Mouse (Mus musculus) MEL (cell line): ENCODE data around the gene Rlf. TPM values are rescaled to one million over a fixed set of nuclear protein-coding genes. Genes with fewer than 3 reads are reported as not detected.

ENCODE experiments used
- DNase-seq: peaks from one replicate; pipeline ENCODE4 v3.0.0; 2011; ENCODE audit warnings: low read depth, low spot score
- H3K27ac ChIP-seq: 2 replicates; pipeline ENCODE4 v1.5.1; 2012; ENCODE audit warnings: low read depth, mild to moderate bottlenecking, control low read depth, low read length, moderate library complexity; ENCODE audit not compliant: control insufficient read depth
- H3K27me3 ChIP-seq, 2 experiments: fragments of 150-350 bp in 1 of 2; sonication (generic) in 1 of 2; 2 replicates each; pipeline ENCODE4 v1.6.1; 2012; ENCODE audit warnings: low read length in 2 of 2, mild to moderate bottlenecking in 2 of 2, improper control_type of control experiment in 1 of 2, moderate library complexity in 1 of 2; ENCODE audit not compliant: insufficient read depth in 2 of 2, control insufficient read depth in 1 of 2
- H3K36me3 ChIP-seq, 2 experiments: 2 replicates each; pipeline ENCODE4 v1.6.1; 2012 to 2014; ENCODE audit warnings: low read length in 2 of 2, improper control_type of control experiment in 1 of 2, inconsistent platforms in 1 of 2, mild to moderate bottlenecking in 1 of 2; ENCODE audit not compliant: insufficient read depth in 2 of 2, control insufficient read depth in 1 of 2
- H3K4me1 ChIP-seq, 2 experiments: fragments of 150-350 bp in 1 of 2; sonication (generic) in 1 of 2; 2 replicates each; pipeline ENCODE4 v1.6.1; 2012; ENCODE audit warnings: low read length in 2 of 2, improper control_type of control experiment in 1 of 2, mild to moderate bottlenecking in 1 of 2; ENCODE audit not compliant: insufficient read depth in 2 of 2, control insufficient read depth in 1 of 2
- H3K4me3 ChIP-seq, 2 experiments: fragments of 150-350 bp in 1 of 2; sonication (generic) in 1 of 2; 2 replicates each; pipeline ENCODE4 v1.5.1; 2012; ENCODE audit warnings: low read depth in 2 of 2, low read length in 2 of 2, mild to moderate bottlenecking in 2 of 2, moderate library complexity in 2 of 2, control low read depth in 1 of 2, improper control_type of control experiment in 1 of 2; ENCODE audit not compliant: control insufficient read depth in 1 of 2, insufficient read depth in 1 of 2
- H3K79me2 ChIP-seq: 2 replicates; pipeline ENCODE4 v1.6.1; 2012; ENCODE audit warnings: mild to moderate bottlenecking, low read length, moderate library complexity; ENCODE audit not compliant: control insufficient read depth, poor library complexity, insufficient read depth
- H3K9ac ChIP-seq: 2 replicates; pipeline ENCODE4 v1.6.1; 2012; ENCODE audit warnings: low read depth, mild to moderate bottlenecking, control low read depth, low read length, moderate library complexity; ENCODE audit not compliant: control insufficient read depth, poor library complexity, severe bottlenecking
- H3K9me3 ChIP-seq: fragments of 150-350 bp; sonication (generic); replicated peaks from 2 replicates; pipeline ENCODE4 v1.6.1; 2012; ENCODE audit warnings: mild to moderate bottlenecking, low read length, improper control_type of control experiment, moderate library complexity; ENCODE audit not compliant: insufficient read depth
- BHLHE40 ChIP-seq: IDR thresholded peaks from 2 replicates; pipeline ENCODE4 v1.6.1; 2012; ENCODE audit warnings: low read depth, mild to moderate bottlenecking, inconsistent platforms, low read length, improper control_type of control experiment, borderline replicate concordance
- CTCF ChIP-seq, 3 experiments: IDR thresholded peaks in 2 of 3; conservative IDR thresholded peaks in 1 of 3; 2 replicates each; pipeline ENCODE4 v1.5.1; 2011 to 2012; ENCODE audit warnings: low read length in 3 of 3, low read depth in 2 of 3, mild to moderate bottlenecking in 2 of 3, improper control_type of control experiment in 1 of 3, inconsistent platforms in 1 of 3, mixed read lengths in 1 of 3, moderate library complexity in 1 of 3; ENCODE audit not compliant: control insufficient read depth in 1 of 3, insufficient read depth in 1 of 3, poor library complexity in 1 of 3, severe bottlenecking in 1 of 3
- ELF1 ChIP-seq: IDR thresholded peaks from 2 replicates; pipeline ENCODE4 v1.6.1; 2014; ENCODE audit warnings: low read depth, mild to moderate bottlenecking, inconsistent platforms, low read length, improper control_type of control experiment, moderate library complexity
- EP300 ChIP-seq, 2 experiments: IDR thresholded peaks; 2 replicates each; pipeline ENCODE4 v1.6.1; 2011; ENCODE audit warnings: improper control_type of control experiment in 2 of 2, low read length in 2 of 2, low read depth in 1 of 2, mild to moderate bottlenecking in 1 of 2
- ETS1 ChIP-seq: IDR thresholded peaks from 2 replicates; pipeline ENCODE4 v1.6.1; 2012; ENCODE audit warnings: low read depth, mild to moderate bottlenecking, inconsistent platforms, low read length, improper control_type of control experiment, moderate library complexity
- GABPA ChIP-seq: IDR thresholded peaks from 2 replicates; pipeline ENCODE4 v1.6.1; 2012; ENCODE audit warnings: low read depth, mild to moderate bottlenecking, inconsistent platforms, low read length, improper control_type of control experiment, moderate library complexity
- GATA1 ChIP-seq: IDR thresholded peaks from 2 replicates; pipeline ENCODE4 v1.6.1; 2011; ENCODE audit warnings: low read depth, low read length, improper control_type of control experiment
- HCFC1 ChIP-seq: IDR thresholded peaks from 2 replicates; pipeline ENCODE4 v1.6.1; 2012; ENCODE audit warnings: low read depth, mild to moderate bottlenecking, inconsistent platforms, low read length, improper control_type of control experiment, moderate library complexity
- JUND ChIP-seq: IDR thresholded peaks from 2 replicates; pipeline ENCODE4 v1.6.1; 2011; ENCODE audit warnings: low read depth, mild to moderate bottlenecking, improper control_type of control experiment, low read length
- MAX ChIP-seq: IDR thresholded peaks from 2 replicates; pipeline ENCODE4 v1.6.1; 2011; ENCODE audit warnings: low read length, improper control_type of control experiment
- MAZ ChIP-seq: IDR thresholded peaks from 2 replicates; pipeline ENCODE4 v1.6.1; 2012; ENCODE audit warnings: low read depth, mild to moderate bottlenecking, inconsistent platforms, low read length, improper control_type of control experiment
- MEF2A ChIP-seq: IDR thresholded peaks from 2 replicates; pipeline ENCODE4 v1.6.1; 2014; ENCODE audit warnings: low read depth, mild to moderate bottlenecking, inconsistent platforms, low read length, improper control_type of control experiment; ENCODE audit not compliant: poor library complexity, insufficient replicate concordance, severe bottlenecking; ENCODE audit errors: extremely low read depth
- MXI1 ChIP-seq: IDR thresholded peaks from 2 replicates; pipeline ENCODE4 v1.6.1; 2011; ENCODE audit warnings: mild to moderate bottlenecking, low read depth, low read length, improper control_type of control experiment
- MYC ChIP-seq: IDR thresholded peaks from 2 replicates; pipeline ENCODE4 v1.6.1; 2011; ENCODE audit warnings: low read depth, mild to moderate bottlenecking, low read length, improper control_type of control experiment, moderate library complexity
- NELFE ChIP-seq: IDR thresholded peaks from 2 replicates; pipeline ENCODE4 v1.6.1; 2011; ENCODE audit warnings: low read depth, low read length, improper control_type of control experiment
- NRF1 ChIP-seq: IDR thresholded peaks from 2 replicates; pipeline ENCODE4 v1.6.1; 2014; ENCODE audit warnings: low read depth, mild to moderate bottlenecking, inconsistent platforms, low read length, improper control_type of control experiment, moderate library complexity; ENCODE audit not compliant: poor library complexity, insufficient read depth, severe bottlenecking
- POLR2A ChIP-seq, 2 experiments: IDR thresholded peaks; 2 replicates each; pipeline ENCODE4 v1.6.1; 2011 to 2012; ENCODE audit warnings: low read length in 2 of 2, mild to moderate bottlenecking in 2 of 2, control low read depth in 1 of 2, improper control_type of control experiment in 1 of 2, low read depth in 1 of 2, moderate library complexity in 1 of 2; ENCODE audit not compliant: control insufficient read depth in 1 of 2, insufficient read depth in 1 of 2, poor library complexity in 1 of 2
- POLR2AphosphoS2 ChIP-seq: IDR thresholded peaks from 2 replicates; pipeline ENCODE4 v1.6.1; 2011; ENCODE audit warnings: low read length, improper control_type of control experiment
- POLR2AphosphoS5 ChIP-seq: IDR thresholded peaks from 2 replicates; pipeline ENCODE4 v1.6.1; 2012; ENCODE audit warnings: low read depth, borderline replicate concordance, mild to moderate bottlenecking, inconsistent platforms, low read length, moderate library complexity, mixed read lengths
- RAD21 ChIP-seq: IDR thresholded peaks from 2 replicates; pipeline ENCODE4 v1.6.1; 2011; ENCODE audit warnings: mild to moderate bottlenecking, low read depth, low read length, improper control_type of control experiment
- RCOR1 ChIP-seq: IDR thresholded peaks from 2 replicates; pipeline ENCODE4 v1.6.1; 2012; ENCODE audit warnings: low read depth, mild to moderate bottlenecking, inconsistent platforms, low read length, improper control_type of control experiment
- SMC3 ChIP-seq: IDR thresholded peaks from 2 replicates; pipeline ENCODE4 v1.6.1; 2011; ENCODE audit warnings: low read depth, low read length, improper control_type of control experiment
- TAL1 ChIP-seq: IDR thresholded peaks from 2 replicates; pipeline ENCODE4 v1.6.1; 2012; ENCODE audit warnings: mild to moderate bottlenecking, inconsistent platforms, low read length, moderate library complexity, mixed read lengths
- TBP ChIP-seq: IDR thresholded peaks from 2 replicates; pipeline ENCODE4 v1.8.0; 2011; ENCODE audit warnings: low read depth, low read length, improper control_type of control experiment
- TCF12 ChIP-seq: IDR thresholded peaks from 2 replicates; pipeline ENCODE4 v1.6.1; 2014; ENCODE audit warnings: low read depth, mild to moderate bottlenecking, inconsistent platforms, low read length, improper control_type of control experiment, moderate library complexity
- UBTF ChIP-seq: IDR thresholded peaks from 2 replicates; pipeline ENCODE4 v1.6.1; 2012; ENCODE audit warnings: low read depth, mild to moderate bottlenecking, inconsistent platforms, low read length, improper control_type of control experiment, moderate library complexity, borderline replicate concordance; ENCODE audit not compliant: insufficient read depth
- USF1 ChIP-seq: IDR thresholded peaks from 2 replicates; pipeline ENCODE4 v1.6.1; 2014; ENCODE audit warnings: low read depth, mild to moderate bottlenecking, inconsistent platforms, low read length, improper control_type of control experiment, moderate library complexity
- ZC3H11A ChIP-seq: IDR thresholded peaks from 2 replicates; pipeline ENCODE4 v1.6.1; 2012; ENCODE audit warnings: low read depth, mild to moderate bottlenecking, inconsistent platforms, low read length, improper control_type of control experiment
- ZMIZ1 ChIP-seq: IDR thresholded peaks from 2 replicates; pipeline ENCODE4 v1.6.1; 2012; ENCODE audit warnings: low read depth, mild to moderate bottlenecking, inconsistent platforms, low read length, improper control_type of control experiment, moderate library complexity
- ZNF384 ChIP-seq: IDR thresholded peaks from 2 replicates; pipeline ENCODE4 v1.6.1; 2012; ENCODE audit warnings: low read depth, mild to moderate bottlenecking, inconsistent platforms, low read length, improper control_type of control experiment
- polyA plus RNA-seq, 2 experiments: library from polyadenylated mRNA; stranded (reverse) in 1 of 2; unstranded in 1 of 2; fragments of >175 nt in 1 of 2; fragments of >200 nt in 1 of 2; gene quantifications; 2 replicates each; pipeline versions ENCODE4 v1.2.1 to v1.2.4; 2012; ENCODE audit warnings: low replicate concordance in 2 of 2, low read depth in 1 of 2; ENCODE audit not compliant: insufficient read length in 2 of 2, insufficient read depth in 1 of 2, missing spikeins in 1 of 2
- total RNA-seq: library from RNA; depleted of rRNA; stranded (reverse); fragments of 300-350 nt; gene quantifications from 2 replicates; pipeline ENCODE4 v1.2.3, GENCODE M21; 2012

Rlf gene
- total and polyA plus RNA-seq, 3 experiments = 14.1 to 54.0 (median 17.3) TPM

DNA sequence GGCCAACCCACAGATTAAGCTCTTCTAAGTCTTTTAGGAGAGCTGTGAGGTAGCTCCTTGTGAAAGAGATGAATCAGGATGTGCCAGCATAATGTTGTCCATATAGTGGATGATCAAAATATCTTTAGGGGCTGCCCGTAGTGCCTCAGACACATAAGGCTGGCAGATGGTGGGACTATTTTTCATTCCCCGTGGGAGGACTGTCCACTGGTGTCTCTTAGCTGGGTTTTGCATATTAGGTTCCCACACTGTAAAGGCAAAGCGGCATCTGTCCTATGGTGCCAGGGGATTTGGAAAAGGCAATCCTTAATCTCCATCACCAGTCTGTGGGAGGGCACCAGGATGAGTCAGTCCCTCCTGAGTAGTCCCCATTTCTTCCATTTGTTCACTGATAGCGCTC is 111.6 kb downstream of the Rlf start:
- H3K4me1 ChIP-seq = peaks cover 0 to 3% of the 10 kb centered on the region in 2 experiments; a peak in 1 of 4 replicates
- no peak overlapping the region for H3K27ac ChIP-seq
- H3K79me2 ChIP-seq = no peaks in the 10 kb centered on the region
- no peak for DNase-seq
- H3K9ac ChIP-seq = no peak overlapping the region
- H3K36me3 ChIP-seq = no peaks in the 10 kb centered on the region
- peaks cover 0 to 4% of the 10 kb centered on the region in 2 experiments; a peak in 3 of 4 replicates for H3K27me3 ChIP-seq
- no peak overlapping the region for H3K4me3 ChIP-seq
- H3K9me3 ChIP-seq = no peaks in the 10 kb centered on the region
- TF ChIP-seq ZMIZ1 (no peak), ELF1 (no peak), GATA1 (no peak), MAZ (no peak), EP300 (IDR thresholded peaks at IDR 0.05; ENCODE audit: low read depth in 1 of 2, low read length in 2 of 2) (no peak), RAD21 (no peak), ZNF384 (no peak), POLR2AphosphoS5 (no peak), HCFC1 (no peak), SMC3 (no peak), MXI1 (no peak), GABPA (no peak), MEF2A (no peak), TAL1 (no peak)

DNA sequence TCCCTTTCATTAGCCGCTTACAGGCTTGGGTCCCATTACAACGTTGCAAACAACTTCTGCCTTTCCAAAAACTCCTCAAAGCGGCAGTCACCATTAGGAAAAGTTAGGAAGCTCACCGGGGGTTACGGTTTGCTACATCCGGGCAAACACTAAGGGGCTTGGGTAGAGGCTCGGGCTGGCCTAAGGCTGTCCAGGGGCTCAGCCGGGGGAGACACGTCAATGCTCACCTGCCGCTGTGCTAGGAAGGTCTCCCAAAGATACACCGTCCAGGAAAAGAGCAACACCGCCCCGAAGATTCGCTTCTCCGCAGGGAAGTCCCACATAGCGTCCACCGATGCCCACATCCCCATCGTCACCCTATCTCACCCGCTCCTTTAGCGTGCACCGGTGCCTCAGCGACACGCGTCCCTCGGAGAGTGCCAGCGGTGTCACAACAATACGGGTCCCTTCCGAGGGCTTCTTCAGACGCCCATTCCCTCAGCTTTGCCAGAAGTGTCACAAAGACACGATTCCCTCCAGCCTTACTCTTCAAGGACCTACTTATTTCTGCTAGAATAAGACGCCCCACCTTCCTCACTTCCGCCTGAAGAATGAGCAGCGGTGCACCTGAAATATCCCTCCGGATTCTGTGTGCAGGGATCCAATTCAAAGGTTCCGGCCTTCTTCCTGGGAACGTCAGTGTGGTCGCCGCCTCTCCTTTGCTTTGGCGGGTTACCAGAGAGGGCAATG is 117.1 kb downstream of the Rlf start, which contains the start of gene Zmpste24:
Zmpste24 (minus strand) TSS at position 592 of the 729 bp plus-strand sequence.
- Histone ChIP-seq H3K27ac (peak within 1 kb of the TSS; percentile 90), H3K4me1 (peaks cover 0 to 9% of the 10 kb centered on the region in 2 experiments; a peak in 2 of 4 replicates), H3K4me3 (peak within 1 kb of the TSS; percentile 80 to 99), H3K9me3 (no peaks in the 10 kb centered on the region), H3K27me3 (peaks cover 0 to 2% of the 10 kb centered on the region in 2 experiments; a peak in 1 of 4 replicates), H3K79me2 (peaks cover 20% of the 10 kb centered on the region), H3K36me3 (peaks cover 3 to 8% of the 10 kb centered on the region in 2 experiments), H3K9ac (peak within 1 kb of the TSS; percentile 90)
- DNase-seq = peak; percentile 98
- no peak for TF ChIP-seq UBTF
- no peak for TF ChIP-seq ZNF384
- no peak for TF ChIP-seq CTCF (IDR thresholded peaks at IDR 0.05 in 2 of 3, conservative IDR thresholded peaks at IDR 0.05 in 1 of 3; ENCODE audit: control insufficient read depth in 1 of 3, insufficient read depth in 1 of 3, low read depth in 2 of 3, low read length in 3 of 3, poor library complexity in 1 of 3, severe bottlenecking in 1 of 3)
- TF ChIP-seq TCF12 = peak; percentile 82
- TF ChIP-seq USF1 = 0 out of 2 replicates have a peak, but pooled peaks have one; percentile 23
- TF ChIP-seq NRF1 = no peak
- TF ChIP-seq TBP = peak; percentile 93
- no peak for TF ChIP-seq JUND
- no peak for TF ChIP-seq POLR2AphosphoS5
- TF ChIP-seq RCOR1 = no peak
- TF ChIP-seq ZC3H11A = no peak
- no peak for TF ChIP-seq BHLHE40
- TF ChIP-seq ELF1 = peak; percentile 91
- no peak for TF ChIP-seq RAD21
- TF ChIP-seq MXI1 = peak; percentile 94
- TF ChIP-seq POLR2A (IDR thresholded peaks at IDR 0.05; ENCODE audit: control insufficient read depth in 1 of 2, insufficient read depth in 1 of 2, low read depth in 1 of 2, low read length in 2 of 2, poor library complexity in 1 of 2) = peak; percentile 70 to 88
- peak; percentile 51; the same call in 1 of the 2 replicates for TF ChIP-seq ETS1
- TF ChIP-seq MAX = peak; percentile 88
- peak; percentile 84 for TF ChIP-seq NELFE
- peak; percentile 62; the same call in 1 of the 2 replicates for TF ChIP-seq POLR2AphosphoS2
- peak; percentile 91 for TF ChIP-seq MYC
